Comparison of ENCODE assay signal across 8 mouse cellular contexts in the genomic region with DNA sequence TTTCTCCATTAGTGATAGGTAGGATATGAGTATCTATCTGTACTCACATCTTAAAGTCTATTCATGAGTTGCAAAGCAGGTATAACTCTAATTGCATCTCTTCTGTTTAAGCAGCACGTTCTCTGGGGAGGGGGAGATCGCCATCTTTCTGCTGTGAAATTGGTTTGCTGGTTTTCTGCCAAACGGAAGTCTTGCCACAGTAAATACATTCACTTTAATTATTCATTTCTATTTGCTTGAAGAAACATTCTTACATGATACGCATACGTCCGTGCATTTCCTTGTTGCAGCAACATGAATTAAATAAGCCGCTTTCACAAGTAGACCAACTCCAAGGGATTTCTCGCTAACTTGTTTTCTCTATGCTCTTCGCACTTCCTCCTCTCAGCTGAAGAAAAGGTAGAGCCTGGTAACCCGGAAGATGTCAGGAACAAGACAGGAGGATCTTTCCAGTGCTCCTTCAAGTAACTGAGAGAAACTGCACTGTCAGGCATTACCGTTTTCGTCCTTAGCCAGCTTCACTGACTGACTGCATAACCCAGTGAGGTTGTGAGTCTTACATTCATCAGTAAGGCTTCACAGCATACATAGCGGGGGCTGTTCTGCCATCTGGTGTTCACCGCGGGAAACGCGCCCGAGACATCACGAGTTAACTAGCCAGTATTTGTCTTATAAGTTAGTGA. TPM values are rescaled to one million over a fixed set of nuclear protein-coding genes. Genes with fewer than 3 reads are reported as not detected.
A peak's percentile ranks its signal among the peaks of the same experiment; 100 is the strongest.
DNase-seq lines count a peak whose midpoint lies in the region; ATAC-seq lines count a peak whose summit lies in the region.

No protein-coding gene starts in this region.

- H3K27ac ChIP-seq in hindbrain, embryonic 16.5 days (ENCODE audit: low read depth, low read length) = no peak overlapping the region

- ATAC-seq in hindbrain, embryonic 16.5 days = peak; percentile 90

- peak; percentile 74 for DNase-seq in R1 (ENCODE audit: low read depth, low spot score)
- DNase-seq in cerebellum, adult 9-11 months = peak; percentile 46
- peak; percentile 76 to 79 for DNase-seq in frontal cortex, postnatal 25 days (ENCODE audit: low spot score in 2 of 2)
- DNase-seq in layer of hippocampus, postnatal 36 days = peak; percentile 75 to 78
- peak; percentile 71 to 76 for DNase-seq in lung, postnatal 4 days
- peak; percentile 86 for DNase-seq in right cerebral cortex, adult 18-20 months
- DNase-seq in urinary bladder, adult 2 months (ENCODE audit: low spot score) = peak; percentile 41

- H3K4me2 ChIP-seq in hindbrain, embryonic 16.5 days (ENCODE audit: low read length) = peak overlapping the region; percentile 32

- 30% methylated on average over 19 of the region's 19 CpGs for WGBS in hindbrain, embryonic 16.5 days

- H3K36me3 ChIP-seq in hindbrain, embryonic 16.5 days (ENCODE audit: control insufficient read depth, insufficient read depth, low read length) = no peaks in the 10 kb centered on the region

- H3K4me3 ChIP-seq in hindbrain, embryonic 16.5 days (ENCODE audit: low read length) = no peak overlapping the region

- H3K27me3 ChIP-seq in hindbrain, embryonic 16.5 days (replicated peaks; ENCODE audit: control insufficient read depth, insufficient read depth, low read length) = no peaks in the 10 kb centered on the region

- no peaks in the 10 kb centered on the region for H3K9me3 ChIP-seq in hindbrain, embryonic 16.5 days (ENCODE audit: control insufficient read depth, low read length)

- H3K9ac ChIP-seq in hindbrain, embryonic 16.5 days (ENCODE audit: low read depth, low read length) = no peak overlapping the region

- H3K4me1 ChIP-seq in hindbrain, embryonic 16.5 days (ENCODE audit: control insufficient read depth, insufficient read depth, low read depth, low read length) = peaks cover 4% of the 10 kb centered on the region

RNA-seq across cellular contexts. Expression of a gene that starts 34.1 kb away (rescaled TPM):
- 7.3 and 7.4 TPM in 2 replicates for polyA plus RNA-seq in hindbrain, embryonic 16.5 days (2015; fragmentation: Nextera tagmentation; extraction: Ambion mirVana)
- total RNA-seq in layer of hippocampus, postnatal 36 days (2021) = 100 to 1,000 TPM; 230 to 239 TPM
- 16.4 and 20.6 TPM in 2 replicates for polyA plus RNA-seq in urinary bladder, adult 2 months (2012; rRNA removed)

RNA-seq across cellular contexts. Expression of a gene that starts 34.7 kb away (rescaled TPM):
- 0.39 and 0.43 TPM in 2 replicates for polyA plus RNA-seq in hindbrain, embryonic 16.5 days (2015; fragmentation: Nextera tagmentation; extraction: Ambion mirVana)
- total RNA-seq in layer of hippocampus, postnatal 36 days (2021) = under 1 TPM; 0.80 to 0.86 TPM
- polyA plus RNA-seq in urinary bladder, adult 2 months (2012; rRNA removed) = 0.17 and 0.62 TPM in 2 replicates

RNA-seq across cellular contexts. Expression of a gene that starts 47.2 kb away (rescaled TPM):
- 12.7 and 13.2 TPM in 2 replicates for polyA plus RNA-seq in hindbrain, embryonic 16.5 days (2015; fragmentation: Nextera tagmentation; extraction: Ambion mirVana)
- 10 to 100 TPM; 22.4 to 27.4 TPM for total RNA-seq in layer of hippocampus, postnatal 36 days (2021)
- polyA plus RNA-seq in urinary bladder, adult 2 months (2012; rRNA removed) = 2.9 and 4.0 TPM in 2 replicates
